Mouse (Mus musculus) neural tube, embryonic 12.5 days (tissue): ENCODE data around the gene 1700037H04Rik. TPM values are rescaled to one million over a fixed set of nuclear protein-coding genes. Genes with fewer than 3 reads are reported as not detected.

Experiments
- ATAC-seq: fragments of 200-750 bp; cut with Nextera tagmentation; 2 replicates; pipeline ENCODE4 v1.8.0; 2017; ENCODE audit warnings: low read depth, mild to moderate bottlenecking, moderate TSS enrichment, moderate library complexity; ENCODE audit not compliant: low FRiP score
- H3K27ac ChIP-seq: fragments of 300-500 bp; sonication (generic); 2 replicates; pipeline ENCODE4 v1.5.1; 2016
- H3K27me3 ChIP-seq: fragments of 300-500 bp; sonication (generic); replicated peaks from 2 replicates; pipeline ENCODE4 v1.6.1; 2016; ENCODE audit warnings: mild to moderate bottlenecking
- H3K36me3 ChIP-seq: fragments of 300-500 bp; sonication (generic); 2 replicates; pipeline ENCODE4 v1.6.1; 2016; ENCODE audit warnings: mild to moderate bottlenecking
- H3K4me1 ChIP-seq: fragments of 300-500 bp; sonication (generic); 2 replicates; pipeline ENCODE4 v1.6.1; 2016
- H3K4me2 ChIP-seq: fragments of 300-500 bp; sonication (generic); replicated peaks from 2 replicates; pipeline ENCODE4 v1.6.1; 2016; ENCODE audit warnings: mild to moderate bottlenecking
- H3K4me3 ChIP-seq: fragments of 300-500 bp; sonication (generic); 2 replicates; pipeline ENCODE4 v1.5.1; 2016
- H3K9ac ChIP-seq: fragments of 300-500 bp; sonication (generic); 2 replicates; pipeline ENCODE4 v1.6.1; 2016; ENCODE audit warnings: mild to moderate bottlenecking
- H3K9me3 ChIP-seq: fragments of 300-500 bp; sonication (generic); 2 replicates; pipeline ENCODE4 v1.6.1; 2016; ENCODE audit warnings: mild to moderate bottlenecking
- WGBS: fragments of 180-500 bp; shearing (Covaris S2); methylation state at CpG from one replicate; pipeline ENCODE4 v1.1.7; 2016; 5-methylcytosine and 5-hydroxymethylcytosine counted together
- polyA plus RNA-seq: library from polyadenylated mRNA; unstranded; fragments of >200 nt; fragmentation: Nextera tagmentation; extraction: Ambion mirVana; gene quantifications from 2 replicates; pipeline ENCODE4 v1.2.1, GENCODE M21; 2016

The 1700037H04Rik gene
- 98.8 and 104 TPM in 2 replicates for polyA plus RNA-seq

- H3K36me3 ChIP-seq: 0 out of 2 replicates have a peak, but pooled peaks cover 3% of the 10 kb centered on the region
- peak within 1 kb of the TSS; percentile 59 for H3K4me3 ChIP-seq
- H3K9me3 ChIP-seq: no peaks in the 10 kb centered on the region
- H3K27me3 ChIP-seq: no peaks in the 10 kb centered on the region
- H3K4me1 ChIP-seq: peaks cover 37% of the 10 kb centered on the region
- ATAC-seq: peak; percentile 98
- peak within 1 kb of the TSS; percentile 74 for H3K9ac ChIP-seq
- WGBS: under 1% methylated on average over 54 of the region's 54 CpGs
- H3K27ac ChIP-seq: peak within 1 kb of the TSS; percentile 84
- peak within 1 kb of the TSS; percentile 77 for H3K4me2 ChIP-seq
Measured at GRCm38 (mm10) chr2:131159938-131160581, at the start of gene 1700037H04Rik. Gene 1700037H04Rik, minus strand, starts transcription at chr2:131160081.

GRCm38 (mm10) chr2:131209125-131209795, 49.4 kb upstream of the 1700037H04Rik start:
- Histone ChIP-seq H3K4me1 (peaks cover 5% of the 10 kb centered on the region), H3K36me3 (peaks cover 13% of the 10 kb centered on the region; the same call in 1 of the 2 replicates), H3K4me2 (peak overlapping the region; percentile 61), H3K9me3 (no peaks in the 10 kb centered on the region), H3K9ac (peak overlapping the region; percentile 68; the same call in 1 of the 2 replicates), H3K27me3 (no peaks in the 10 kb centered on the region), H3K27ac (peak overlapping the region; percentile 83; the same call in 1 of the 2 replicates), H3K4me3 (peak overlapping the region; percentile 62)
- no peak; the same call in 1 of the 2 replicates for ATAC-seq
- WGBS: 73% methylated on average over 4 of the region's 4 CpGs

GRCm38 (mm10) chr2:131208356-131208755, 48.5 kb upstream of the 1700037H04Rik start:
- Histone ChIP-seq H3K27ac (no peak overlapping the region), H3K9me3 (no peaks in the 10 kb centered on the region), H3K4me1 (peaks cover 5% of the 10 kb centered on the region), H3K4me2 (no peak overlapping the region), H3K27me3 (no peaks in the 10 kb centered on the region), H3K36me3 (peaks cover 11% of the 10 kb centered on the region; the same call in 1 of the 2 replicates), H3K4me3 (no peak overlapping the region), H3K9ac (no peak overlapping the region)
- WGBS: 91% methylated on average over 2 of the region's 2 CpGs
- ATAC-seq: no peak

- Histone ChIP-seq H3K27ac (no peak within 1 kb of the TSS), H3K9ac (no peak within 1 kb of the TSS), H3K27me3 (no peaks in the 10 kb centered on the region), H3K36me3 (no peaks in the 10 kb centered on the region), H3K4me3 (no peak within 1 kb of the TSS), H3K4me1 (peaks cover 5% of the 10 kb centered on the region), H3K4me2 (no peak within 1 kb of the TSS), H3K9me3 (no peaks in the 10 kb centered on the region)
- 82% methylated on average over 4 of the region's 4 CpGs for WGBS
- ATAC-seq: no peak
Measured at GRCm38 (mm10) chr2:131206778-131207177, 46.9 kb upstream of the 1700037H04Rik start, which contains the start of gene Ap5s1. Gene Ap5s1, plus strand, starts transcription at chr2:131207078.

- Histone ChIP-seq H3K9ac (no peak overlapping the region), H3K4me2 (no peak overlapping the region), H3K9me3 (no peaks in the 10 kb centered on the region), H3K4me3 (no peak overlapping the region), H3K27me3 (no peaks in the 10 kb centered on the region), H3K4me1 (no peaks in the 10 kb centered on the region), H3K36me3 (no peaks in the 10 kb centered on the region; the same call in 1 of the 2 replicates), H3K27ac (no peak overlapping the region)
- WGBS: 86% methylated on average over 8 of the region's 8 CpGs
- no peak for ATAC-seq
Measured at GRCm38 (mm10) chr2:131205521-131206182, 45.8 kb upstream of the 1700037H04Rik start.

- Histone ChIP-seq H3K27ac (no peak overlapping the region), H3K4me3 (no peak overlapping the region), H3K9ac (no peak overlapping the region), H3K4me1 (no peaks in the 10 kb centered on the region), H3K27me3 (no peaks in the 10 kb centered on the region), H3K9me3 (no peaks in the 10 kb centered on the region), H3K36me3 (peaks cover 8% of the 10 kb centered on the region; the same call in 1 of the 2 replicates), H3K4me2 (no peak overlapping the region)
- 62% methylated on average over 7 of the region's 7 CpGs for WGBS
- no peak for ATAC-seq
Measured at GRCm38 (mm10) chr2:131204410-131204981, 44.6 kb upstream of the 1700037H04Rik start.

- ATAC-seq: no peak
- Histone ChIP-seq H3K27ac (no peak overlapping the region), H3K9ac (no peak overlapping the region), H3K4me2 (no peak overlapping the region), H3K4me1 (no peaks in the 10 kb centered on the region), H3K36me3 (peaks cover 13% of the 10 kb centered on the region; the same call in 1 of the 2 replicates), H3K27me3 (no peaks in the 10 kb centered on the region), H3K4me3 (no peak overlapping the region), H3K9me3 (no peaks in the 10 kb centered on the region)
- 94% methylated on average over 6 of the region's 6 CpGs for WGBS
Measured at GRCm38 (mm10) chr2:131203816-131204409, 44.0 kb upstream of the 1700037H04Rik start.

- ATAC-seq: no peak
- H3K4me2 ChIP-seq: no peak overlapping the region
- 88% methylated on average over 3 of the region's 3 CpGs for WGBS
- H3K27me3 ChIP-seq: no peaks in the 10 kb centered on the region
- H3K27ac ChIP-seq: no peak overlapping the region
- H3K4me3 ChIP-seq: no peak overlapping the region
- H3K4me1 ChIP-seq: no peaks in the 10 kb centered on the region
- peaks cover 27% of the 10 kb centered on the region for H3K36me3 ChIP-seq
- H3K9ac ChIP-seq: no peak overlapping the region
- no peaks in the 10 kb centered on the region for H3K9me3 ChIP-seq
Measured at GRCm38 (mm10) chr2:131201262-131201661, 41.4 kb upstream of the 1700037H04Rik start.

GRCm38 (mm10) chr2:131200710-131201109, 40.8 kb upstream of the 1700037H04Rik start:
- no peak overlapping the region for H3K4me2 ChIP-seq
- ATAC-seq: no peak
- no peaks in the 10 kb centered on the region for H3K27me3 ChIP-seq
- no peak overlapping the region for H3K27ac ChIP-seq
- H3K4me3 ChIP-seq: no peak overlapping the region
- no peaks in the 10 kb centered on the region for H3K9me3 ChIP-seq
- H3K36me3 ChIP-seq: peaks cover 27% of the 10 kb centered on the region
- no peaks in the 10 kb centered on the region for H3K4me1 ChIP-seq
- no peak overlapping the region for H3K9ac ChIP-seq
- WGBS: 91% methylated on average over 2 of the region's 2 CpGs

- H3K36me3 ChIP-seq: peaks cover 56% of the 10 kb centered on the region
- 89% methylated on average over 16 of the region's 16 CpGs for WGBS
Measured at GRCm38 (mm10) chr2:131196606-131197316, 36.9 kb upstream of the 1700037H04Rik start.

GRCm38 (mm10) chr2:131191005-131191390, 31.1 kb upstream of the 1700037H04Rik start:
- no peak for ATAC-seq
- Histone ChIP-seq H3K27ac (peak overlapping the region; percentile 70), H3K4me2 (peak overlapping the region; percentile 80), H3K9ac (0 out of 2 replicates have a peak overlapping the region, but pooled peaks have one; percentile 8), H3K9me3 (no peaks in the 10 kb centered on the region), H3K4me1 (peaks cover 48% of the 10 kb centered on the region), H3K4me3 (no peak overlapping the region), H3K27me3 (no peaks in the 10 kb centered on the region), H3K36me3 (peaks cover 29% of the 10 kb centered on the region)
- WGBS: 71% methylated on average over 7 of the region's 7 CpGs

More at GRCm38 (mm10) chr2:131196606-131197316, 36.9 kb upstream of the 1700037H04Rik start:
- no peak for ATAC-seq
- H3K27me3 ChIP-seq: no peaks in the 10 kb centered on the region
- no peaks in the 10 kb centered on the region for H3K9me3 ChIP-seq
- H3K4me1 ChIP-seq: no peaks in the 10 kb centered on the region
- H3K9ac ChIP-seq: 0 out of 2 replicates have a peak overlapping the region, but pooled peaks have one; percentile 5
- H3K27ac ChIP-seq: no peak overlapping the region
- no peak overlapping the region for H3K4me3 ChIP-seq
- H3K4me2 ChIP-seq: no peak overlapping the region
